Mouse (Mus musculus): ENCODE results near the gene Vmn1r223. TPM values are rescaled to one million over a fixed set of nuclear protein-coding genes. Genes with fewer than 3 reads are reported as not detected.

Vmn1r223 gene
- polyA plus RNA-seq, 1 experiment from 2014 or later, result not detected

GRCm38 (mm10) chr13:23285921-23286720 is 39.2 kb downstream of the Vmn1r223 start:
- Histone ChIP-seq H3K27ac (no peak overlapping the region), H3K4me1 (replicated peaks) (peaks cover 16% of the 10 kb centered on the region), H3K4me3 (peak overlapping the region; percentile 43), H3K36me3 (no peaks in the 10 kb centered on the region), H3K9me3 (no peaks in the 10 kb centered on the region), H3K27me3 (peaks cover 61% of the 10 kb centered on the region), H3K4me2 (peak overlapping the region; percentile 71), H3K9ac (peak overlapping the region; percentile 59)
- under 1% methylated on average over 35 of the region's 35 CpGs for WGBS
- ATAC-seq (ENCODE audit: low FRiP score), result peak; percentile 57; the same call in 1 of the 2 replicates

- H3K4me3 ChIP-seq, result peak overlapping the region; percentile 43
- peaks cover 61% of the 10 kb centered on the region for H3K27me3 ChIP-seq
- H3K9ac ChIP-seq, result peak overlapping the region; percentile 59; the same call in 1 of the 2 replicates
- under 1% methylated on average over 19 of the region's 19 CpGs for WGBS
- no peaks in the 10 kb centered on the region for H3K9me3 ChIP-seq
- no peak for ATAC-seq (ENCODE audit: low FRiP score)
- H3K4me1 ChIP-seq (replicated peaks), result peaks cover 16% of the 10 kb centered on the region
- no peaks in the 10 kb centered on the region for H3K36me3 ChIP-seq
- no peak overlapping the region for H3K27ac ChIP-seq
- peak overlapping the region; percentile 71 for H3K4me2 ChIP-seq
Observed at GRCm38 (mm10) chr13:23286721-23287362, 39.9 kb downstream of the Vmn1r223 start.

GRCm38 (mm10) chr13:23297737-23298136 is 50.8 kb downstream of the Vmn1r223 start:
- Histone ChIP-seq H3K4me2 (no peak overlapping the region; the same call in 1 of the 2 replicates), H3K9me3 (no peaks in the 10 kb centered on the region), H3K4me1 (replicated peaks) (peaks cover 9% of the 10 kb centered on the region), H3K27me3 (peaks cover 51% of the 10 kb centered on the region), H3K27ac (no peak overlapping the region), H3K36me3 (no peaks in the 10 kb centered on the region), H3K9ac (no peak overlapping the region), H3K4me3 (no peak overlapping the region)
- 4% methylated on average over 5 of the region's 5 CpGs for WGBS
- ATAC-seq (ENCODE audit: low FRiP score), result no peak

- Histone ChIP-seq H3K27me3 (peaks cover 54% of the 10 kb centered on the region), H3K4me2 (peak overlapping the region; percentile 55), H3K27ac (no peak overlapping the region), H3K9me3 (no peaks in the 10 kb centered on the region), H3K4me3 (peak overlapping the region; percentile 39), H3K4me1 (replicated peaks) (peaks cover 9% of the 10 kb centered on the region), H3K36me3 (no peaks in the 10 kb centered on the region), H3K9ac (no peak overlapping the region)
- WGBS, result 2% methylated on average over 21 of the region's 21 CpGs
- peak; percentile 78 for ATAC-seq (ENCODE audit: low FRiP score)
Observed at GRCm38 (mm10) chr13:23298445-23299232, 51.7 kb downstream of the Vmn1r223 start.

GRCm38 (mm10) chr13:23299276-23299998 is 52.5 kb downstream of the Vmn1r223 start:
- Histone ChIP-seq H3K36me3 (no peaks in the 10 kb centered on the region), H3K4me2 (peak overlapping the region; percentile 55), H3K4me1 (replicated peaks) (peaks cover 9% of the 10 kb centered on the region), H3K27ac (no peak overlapping the region), H3K9ac (peak overlapping the region; percentile 58), H3K27me3 (peaks cover 54% of the 10 kb centered on the region), H3K9me3 (no peaks in the 10 kb centered on the region), H3K4me3 (peak overlapping the region; percentile 39)
- ATAC-seq (ENCODE audit: low FRiP score), result 0 out of 2 replicates have a peak, but pooled peaks have one; percentile 59
- under 1% methylated on average over 22 of the region's 22 CpGs for WGBS

DNA sequence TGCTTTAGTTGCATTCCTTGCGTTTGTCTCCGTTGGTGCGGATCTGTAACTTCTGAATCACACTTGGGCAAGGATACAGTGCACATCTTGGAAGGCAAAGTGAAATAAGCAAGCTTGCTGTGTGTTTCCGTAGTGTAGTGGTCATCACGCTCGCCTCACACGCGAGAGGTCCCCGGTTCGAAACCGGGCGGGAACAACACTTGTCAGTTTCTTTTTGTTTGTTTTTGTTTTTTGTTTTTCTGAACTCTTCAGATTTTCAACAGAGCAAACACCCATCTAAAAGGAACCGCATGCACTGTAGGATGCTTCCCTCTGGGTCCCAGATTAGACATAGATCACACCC is 53.0 kb downstream of the Vmn1r223 start:
- Histone ChIP-seq H3K4me3 (peak overlapping the region; percentile 39), H3K4me2 (peak overlapping the region; percentile 55), H3K4me1 (replicated peaks) (peaks cover 9% of the 10 kb centered on the region), H3K27ac (no peak overlapping the region), H3K27me3 (peaks cover 52% of the 10 kb centered on the region), H3K36me3 (no peaks in the 10 kb centered on the region), H3K9ac (peak overlapping the region; percentile 58; the same call in 1 of the 2 replicates), H3K9me3 (no peaks in the 10 kb centered on the region)
- WGBS, result under 1% methylated on average over 13 of the region's 13 CpGs
- ATAC-seq (ENCODE audit: low FRiP score), result peak; percentile 57; the same call in 1 of the 2 replicates

Other genes with a start within 250 kb of the Vmn1r223 start
- not detected in 2 replicates for gene Vmn1r213, start 239.5 kb upstream of the Vmn1r223 start, polyA plus RNA-seq (2015; fragmentation: Nextera tagmentation; extraction: Ambion mirVana)
- not detected in 2 replicates for gene Vmn1r214, start 216.7 kb upstream of the Vmn1r223 start, polyA plus RNA-seq (2015; fragmentation: Nextera tagmentation; extraction: Ambion mirVana)
- not detected in 2 replicates for gene Vmn1r215, start 179.1 kb upstream of the Vmn1r223 start, polyA plus RNA-seq (2015; fragmentation: Nextera tagmentation; extraction: Ambion mirVana)
- not detected in 2 replicates for gene Vmn1r217, start 128.9 kb upstream of the Vmn1r223 start, polyA plus RNA-seq (2015; fragmentation: Nextera tagmentation; extraction: Ambion mirVana)
- 0.03 TPM in 1 of 2 replicates, not detected in the other for gene Vmn1r218, start 114.0 kb upstream of the Vmn1r223 start, polyA plus RNA-seq (2015; fragmentation: Nextera tagmentation; extraction: Ambion mirVana)
- not detected in 2 replicates for gene Vmn1r219, start 87.8 kb upstream of the Vmn1r223 start, polyA plus RNA-seq (2015; fragmentation: Nextera tagmentation; extraction: Ambion mirVana)
- gene Vmn1r220, start 59.2 kb upstream of the Vmn1r223 start, polyA plus RNA-seq (2015; fragmentation: Nextera tagmentation; extraction: Ambion mirVana), result not detected in 2 replicates
- not detected in 2 replicates for gene Vmn1r221, start 33.0 kb upstream of the Vmn1r223 start, polyA plus RNA-seq (2015; fragmentation: Nextera tagmentation; extraction: Ambion mirVana)
- gene Vmn1r222, start 11.2 kb upstream of the Vmn1r223 start, polyA plus RNA-seq (2015; fragmentation: Nextera tagmentation; extraction: Ambion mirVana), result not detected in 2 replicates
- 54.5 and 58.1 TPM in 2 replicates for gene Zfp322a, start 122.1 kb downstream of the Vmn1r223 start, polyA plus RNA-seq (2015; fragmentation: Nextera tagmentation; extraction: Ambion mirVana)
- 9.9 and 10.2 TPM in 2 replicates for gene Abt1, start 176.7 kb downstream of the Vmn1r223 start, polyA plus RNA-seq (2015; fragmentation: Nextera tagmentation; extraction: Ambion mirVana)
- 0.06 TPM in 1 of 2 replicates, not detected in the other for gene Btn1a1, start 218.8 kb downstream of the Vmn1r223 start, polyA plus RNA-seq (2015; fragmentation: Nextera tagmentation; extraction: Ambion mirVana)
- gene Btn2a2, start 241.7 kb downstream of the Vmn1r223 start, polyA plus RNA-seq (2015; fragmentation: Nextera tagmentation; extraction: Ambion mirVana), result 0.12 TPM in 1 of 2 replicates, not detected in the other

All from hindbrain, embryonic 13.5 days (tissue).